8 mouse cellular contexts compared by ENCODE assay signal in genomic region chr10:52417299-52417997, GRCm38 (mm10). TPM values are rescaled to one million over a fixed set of nuclear protein-coding genes. Genes with fewer than 3 reads are reported as not detected.
DNase-seq lines count a peak whose midpoint lies in the region; ATAC-seq and TF ChIP-seq lines count a peak whose summit lies in the region.

Gene Nus1 (plus strand): TSS chr10:52417547.

- 0 out of 2 replicates have a peak, but pooled peaks cover 10% of the 10 kb centered on the region for H3K4me1 ChIP-seq in hindbrain, postnatal 0 days (ENCODE audit: insufficient read depth, low read length)

- H3K27me3 ChIP-seq in hindbrain, postnatal 0 days (ENCODE audit: insufficient read depth, low read length), result no peaks in the 10 kb centered on the region

- peak; percentile 91 for DNase-seq in WW6 (ENCODE audit: low read depth, low spot score)
- peak; percentile 98 to 99 for DNase-seq in cerebellum, postnatal 4 days (ENCODE audit: low spot score in 2 of 2)
- DNase-seq in gastrocnemius, adult 2 months, result peak; percentile 98
- peak; percentile 98 for DNase-seq in hindbrain, postnatal 0 days (ENCODE audit: low spot score)
- DNase-seq in left cerebral cortex, adult 2 months (ENCODE audit: extremely low spot score in 1 of 2, low spot score in 2 of 2), result peak; percentile 96 to 97
- DNase-seq in right cerebral cortex, adult 2 months (ENCODE audit: low spot score in 2 of 2), result peak; percentile 96 to 97
- peak; percentile 97 for DNase-seq in urinary bladder, postnatal 14 days (ENCODE audit: low spot score)

- H3K27ac ChIP-seq in gastrocnemius, adult 2 months, result peak within 1 kb of the TSS; percentile 100
- peak within 1 kb of the TSS; percentile 97 for H3K27ac ChIP-seq in hindbrain, postnatal 0 days
- H3K27ac ChIP-seq in left cerebral cortex, adult 2 months, result peak within 1 kb of the TSS; percentile 98

- H3K36me3 ChIP-seq in hindbrain, postnatal 0 days (ENCODE audit: insufficient read depth, low read length), result no peaks in the 10 kb centered on the region

- TF ChIP-seq CTCF in gastrocnemius, adult 2 months (IDR thresholded peaks at IDR 0.05), result peak; percentile 93
- peak; percentile 91 for TF ChIP-seq CTCF in hindbrain, postnatal 0 days (IDR thresholded peaks at IDR 0.05; ENCODE audit: low read depth)
- TF ChIP-seq CTCF in left cerebral cortex, adult 2 months (IDR thresholded peaks at IDR 0.05), result peak; percentile 95

- H3K4me2 ChIP-seq in hindbrain, postnatal 0 days (ENCODE audit: low read depth, low read length), result peak within 1 kb of the TSS; percentile 73

- WGBS in hindbrain, postnatal 0 days, result 1% methylated on average over 65 of the region's 79 CpGs

- H3K9ac ChIP-seq in hindbrain, postnatal 0 days (replicated peaks; ENCODE audit: low read length), result peak within 1 kb of the TSS; percentile 89

- peak within 1 kb of the TSS; percentile 99 for H3K4me3 ChIP-seq in gastrocnemius, adult 2 months
- H3K4me3 ChIP-seq in hindbrain, postnatal 0 days (ENCODE audit: low read length), result peak within 1 kb of the TSS; percentile 72
- H3K4me3 ChIP-seq in left cerebral cortex, adult 2 months, result peak within 1 kb of the TSS; percentile 93

- intact Hi-C loops in gastrocnemius, adult 2 months (cut with DNase I), result loop anchor here (2.0 to 10.0 kb wide), 2 partner anchors 35 to 183 kb away; partner anchors contain the start of genes Dcbld1 and Gopc
- intact Hi-C loops in left cerebral cortex, adult 2 months (cut with DNase I), result loop anchor here (1.0 to 10.0 kb wide), 4 partner anchors 35 to 887 kb away; partner anchors contain the start of genes Gopc and Slc35f1

- H3K9me3 ChIP-seq in hindbrain, postnatal 0 days (ENCODE audit: low read length), result no peaks in the 10 kb centered on the region

- ATAC-seq in hindbrain, postnatal 0 days, result peak; percentile 99
- ATAC-seq in megakaryocyte, adult 5-6 weeks (ENCODE audit: poor library complexity, severe bottlenecking), result peak; percentile 95

RNA-seq across cellular contexts. Expression of gene Nus1, which starts in this region (rescaled TPM):
- 10 to 100 TPM; 17.4 to 23.7 TPM for total RNA-seq in gastrocnemius, adult 2 months (2021)
- 14.7 and 16.7 TPM in 2 replicates for total RNA-seq in hindbrain, postnatal 0 days (2014; rRNA removed)
- 19.3 and 20.1 TPM in 2 replicates for polyA plus RNA-seq in hindbrain, postnatal 0 days (2015; fragmentation: Nextera tagmentation; extraction: Ambion mirVana)
- total RNA-seq in left cerebral cortex, adult 2 months (2021), result 10 to 100 TPM; 63.4 to 66.7 TPM
- 22.0 and 22.7 TPM in 2 replicates for total RNA-seq in megakaryocyte, adult 5-6 weeks (2015)
- total RNA-seq in megakaryocyte, adult 5-6 weeks (2017), result 18.7 and 19.6 TPM in 2 replicates

Comparison
In these comparisons a context has a peak if more than half of its experiments do, and no peak if none do; other contexts are left out.
1. Peak in every context shown above with its lines: DNase-seq, ATAC-seq, H3K4me3 ChIP-seq and H3K27ac ChIP-seq.